In genomic region chr7:79576659-79577058, GRCm38 (mm10) we compare ENCODE assay signal across 9 mouse cellular contexts. TPM values are rescaled to one million over a fixed set of nuclear protein-coding genes. Genes with fewer than 3 reads are reported as not detected.
DNase-seq lines count a peak whose midpoint lies in the region; ATAC-seq and TF ChIP-seq lines count a peak whose summit lies in the region.
"Had no signal": no experiment of that assay in that cellular context is flagged by ENCODE, and none has a peak within 500 bp of the region (broad histone marks: within the 10 kb centered on the region; RNA-seq: fewer than 3 reads in every experiment).

No protein-coding gene starts in this region.

- TF ChIP-seq CTCF in liver, postnatal 0 days (IDR thresholded peaks at IDR 0.05; ENCODE audit: low read depth), result peak; percentile 71
- TF ChIP-seq CTCF in olfactory bulb, adult 2 months (IDR thresholded peaks at IDR 0.05; ENCODE audit: insufficient read depth, low read depth, low read length), result peak; percentile 70

- no peak overlapping the region for H3K4me2 ChIP-seq in liver, postnatal 0 days (ENCODE audit: low read depth, low read length)

- no peak overlapping the region for H3K9ac ChIP-seq in liver, postnatal 0 days (replicated peaks)

- TF ChIP-seq POLR2A in olfactory bulb, adult 2 months (IDR thresholded peaks at IDR 0.05; ENCODE audit: insufficient read depth, low read depth, low read length), result no peak

- ATAC-seq in liver, postnatal 0 days, result no peak
- ATAC-seq in activated CD4-positive, CD25-positive, alpha-beta regulatory T cell, adult 4 months, result no peak

- TF ChIP-seq EP300 in liver, postnatal 0 days (IDR thresholded peaks at IDR 0.05; ENCODE audit: low read depth), result no peak

- H3K36me3 ChIP-seq in liver, postnatal 0 days (replicated peaks; ENCODE audit: insufficient read depth, low read length), result no peaks in the 10 kb centered on the region

- H3K4me1 ChIP-seq in liver, postnatal 0 days (ENCODE audit: insufficient read depth), result peaks cover 3% of the 10 kb centered on the region; the same call in 1 of the 2 replicates
- H3K4me1 ChIP-seq in olfactory bulb, adult 2 months (ENCODE audit: control insufficient read depth, insufficient read depth, low read length), result peaks cover 51% of the 10 kb centered on the region

- peaks cover 28% of the 10 kb centered on the region for H3K27me3 ChIP-seq in liver, postnatal 0 days (ENCODE audit: insufficient read depth, low read length)

- no peak overlapping the region for H3K4me3 ChIP-seq in liver, postnatal 0 days (ENCODE audit: low read depth, low read length)
- no peak overlapping the region for H3K4me3 ChIP-seq in olfactory bulb, adult 2 months (ENCODE audit: insufficient read depth, low read depth, low read length)
- H3K4me3 ChIP-seq: megakaryocyte, embryonic 14.5 days had no signal

- 11% methylated on average over 5 of the region's 5 CpGs for WGBS in liver, postnatal 0 days (ENCODE audit: insufficient replicate concordance)
- WGBS in olfactory bulb, adult 2 months, result 10% methylated on average over 5 of the region's 5 CpGs

- H3K9me3 ChIP-seq in liver, postnatal 0 days (ENCODE audit: low read length), result no peaks in the 10 kb centered on the region
- H3K9me3 ChIP-seq: megakaryocyte, embryonic 14.5 days had no signal

- no peak overlapping the region for H3K27ac ChIP-seq in liver, postnatal 0 days (ENCODE audit: low read depth)
- peak overlapping the region; percentile 91 for H3K27ac ChIP-seq in olfactory bulb, adult 2 months (ENCODE audit: insufficient read depth, low read depth, low read length)

- DNase-seq in ovary, postnatal 14 days (ENCODE audit: low spot score), result peak; percentile 43
- no peak for DNase-seq in ovary, postnatal 10 days (ENCODE audit: low spot score)
- DNase-seq in adrenal gland, adult 18-20 months (ENCODE audit: low spot score in 2 of 2), result peak; percentile 48 to 62
- peak; percentile 66 for DNase-seq in embryo, embryonic 10 days (ENCODE audit: low spot score)
- peak; percentile 61 for DNase-seq in heart, postnatal 4 days
- peak; percentile 68 for DNase-seq in liver, postnatal 0 days

RNA-seq across cellular contexts. Expression of gene Rhcg, which starts 40.8 kb away (rescaled TPM):
- total RNA-seq in adrenal gland, adult 18-20 months (2021), result 10 to 100 TPM; 13.8 to 22.0 TPM
- total RNA-seq in heart, postnatal 4 days (2021), result not detected
- polyA plus RNA-seq in liver, postnatal 0 days (2015; fragmentation: Nextera tagmentation; extraction: Ambion mirVana), result 0.20 TPM in 1 of 2 replicates, not detected in the other
- not detected in 2 replicates for polyA plus RNA-seq in olfactory bulb, adult 2 months (2012; ENCODE audit: insufficient read depth, insufficient read length, low replicate concordance, missing spikeins)
- not detected for polyA plus RNA-seq in activated CD4-positive, CD25-positive, alpha-beta regulatory T cell, adult 4 months (2017; shearing (Covaris generic))
